Mouse (Mus musculus) cerebellum, postnatal 14 days (tissue): ENCODE measurements around the gene Lekr1.

Source experiments
- DNase-seq, 2 experiments: peaks; one replicate each; pipeline ENCODE4 v3.0.0; 2021; ENCODE audit warnings: mixed read lengths in 2 of 2

The Lekr1 gene

DNA sequence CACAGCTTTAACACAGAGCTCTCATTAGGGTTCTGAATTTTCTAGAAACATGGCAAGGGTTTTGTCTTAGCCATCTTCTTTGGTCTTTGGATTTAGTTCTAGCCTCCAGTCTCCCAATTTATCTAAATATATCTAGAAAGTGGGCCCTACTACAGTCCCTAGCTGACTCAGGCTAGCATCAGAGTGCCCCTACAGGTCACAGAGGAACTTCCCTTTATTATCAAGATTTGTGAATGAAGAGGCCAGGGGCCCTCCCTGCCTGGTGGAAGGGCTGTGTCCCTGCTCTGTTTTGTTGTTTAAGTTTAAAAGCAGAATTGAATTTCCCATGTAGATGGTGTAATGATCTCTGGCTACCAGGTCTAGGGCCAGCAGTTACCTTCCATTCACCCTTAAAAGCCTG, 173.6 kb downstream of the Lekr1 start:
- DNase-seq: no peak

GRCm38 (mm10) chr3:65841175-65841574, 175.1 kb downstream of the Lekr1 start:
- DNase-seq: no peak

DNA sequence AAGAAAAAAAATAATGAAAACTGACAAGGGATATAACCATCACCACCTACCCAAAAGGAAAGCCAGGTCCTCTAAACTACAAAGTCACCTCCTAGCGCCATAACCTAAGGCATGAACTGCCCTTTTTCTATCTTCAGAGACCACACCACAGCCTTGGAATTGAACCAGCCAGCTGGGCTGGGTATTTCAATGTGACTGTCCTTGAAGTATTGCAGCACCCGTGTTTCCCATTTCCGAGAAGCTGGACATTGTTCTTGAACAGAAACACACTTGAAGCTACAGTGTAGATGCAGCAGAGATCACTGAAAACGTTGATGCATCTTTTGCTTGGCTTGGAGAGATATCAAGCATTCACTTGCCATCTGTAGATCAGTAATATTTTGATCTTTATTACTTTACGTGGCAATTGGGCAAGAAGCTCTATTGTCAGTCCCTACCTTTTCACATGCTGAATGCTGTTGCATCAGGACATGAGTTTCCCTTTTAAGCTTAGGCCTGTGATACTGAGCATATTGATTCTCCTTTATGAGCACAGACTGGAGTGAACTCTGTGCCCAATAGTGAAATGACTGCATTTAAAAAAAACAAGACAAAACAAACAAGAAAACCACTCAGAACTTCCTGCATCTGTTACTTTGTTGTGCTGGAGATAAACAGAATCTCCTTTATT, 176.6 kb downstream of the Lekr1 start:
- DNase-seq: no peak

GRCm38 (mm10) chr3:65843185-65843552, 177.1 kb downstream of the Lekr1 start:
- no peak for DNase-seq

GRCm38 (mm10) chr3:65844302-65844701, 178.3 kb downstream of the Lekr1 start:
- DNase-seq: no peak

DNA sequence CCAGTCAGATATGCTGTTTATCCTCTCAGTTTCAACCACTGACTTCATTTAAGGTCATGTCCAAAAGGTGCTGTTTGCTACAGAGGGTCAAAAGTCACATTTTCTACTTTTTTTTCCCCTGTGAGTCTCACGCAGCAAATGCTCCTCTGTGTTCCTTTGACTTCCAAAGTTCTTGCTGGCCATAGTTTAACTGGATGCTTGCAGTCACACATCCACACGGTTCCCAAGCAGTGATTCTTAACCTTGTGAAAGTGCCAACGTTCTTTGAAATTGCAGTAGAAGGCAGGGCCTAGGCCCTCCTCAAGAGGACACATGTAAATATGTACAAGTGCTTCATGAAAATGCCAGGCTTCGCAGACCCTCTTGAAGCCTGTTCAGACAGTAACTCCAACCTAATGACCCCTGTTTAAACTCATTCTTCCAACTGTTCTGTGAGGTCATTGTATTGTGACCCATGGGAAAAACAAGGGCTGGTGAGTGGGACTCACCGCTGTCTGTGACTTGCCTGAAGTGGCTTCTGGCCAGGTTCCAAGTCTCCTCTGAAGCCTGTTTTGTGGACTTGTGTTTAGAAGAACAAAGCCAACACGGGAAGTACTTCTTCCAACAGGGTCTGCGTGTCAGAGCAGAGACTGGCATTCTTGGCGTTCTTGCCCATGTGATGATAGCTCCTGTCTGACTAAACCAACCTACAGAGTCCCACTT, 179.0 kb downstream of the Lekr1 start:
- DNase-seq: no peak

DNA sequence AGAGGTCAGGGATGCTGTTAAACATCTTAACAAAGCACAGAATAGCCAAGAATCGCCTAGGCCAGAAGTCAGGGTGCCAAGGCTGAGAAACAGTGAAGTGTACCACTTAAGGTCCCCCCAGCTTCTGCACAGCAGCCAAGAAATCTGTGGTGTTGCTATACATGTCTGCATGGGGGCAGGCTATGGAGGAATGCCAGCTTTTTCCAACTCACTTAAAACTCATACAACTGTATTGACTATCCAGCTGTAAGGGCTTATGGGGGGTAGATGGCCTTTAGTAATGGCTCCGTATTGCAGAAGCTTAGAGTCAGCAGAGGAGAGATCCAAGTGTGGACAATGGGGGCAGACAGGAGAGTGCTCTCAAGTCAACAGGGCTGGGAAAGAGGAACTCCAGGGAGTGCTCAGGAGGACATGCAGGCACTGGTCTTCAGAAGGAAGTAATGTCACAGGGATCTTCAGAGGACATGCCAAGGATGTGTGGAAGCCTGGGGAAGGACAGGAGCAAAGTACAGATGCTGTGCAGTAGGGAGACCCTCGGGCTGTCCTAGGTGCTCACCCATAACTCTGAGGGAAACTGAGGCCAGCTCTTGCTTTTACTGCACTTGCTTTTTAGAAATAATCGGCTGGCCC, 181.2 kb downstream of the Lekr1 start:
- DNase-seq: no peak

GRCm38 (mm10) chr3:65853746-65854145, 187.7 kb downstream of the Lekr1 start:
- DNase-seq: no peak

GRCm38 (mm10) chr3:65855521-65855920, 189.5 kb downstream of the Lekr1 start:
- DNase-seq: no peak

DNA sequence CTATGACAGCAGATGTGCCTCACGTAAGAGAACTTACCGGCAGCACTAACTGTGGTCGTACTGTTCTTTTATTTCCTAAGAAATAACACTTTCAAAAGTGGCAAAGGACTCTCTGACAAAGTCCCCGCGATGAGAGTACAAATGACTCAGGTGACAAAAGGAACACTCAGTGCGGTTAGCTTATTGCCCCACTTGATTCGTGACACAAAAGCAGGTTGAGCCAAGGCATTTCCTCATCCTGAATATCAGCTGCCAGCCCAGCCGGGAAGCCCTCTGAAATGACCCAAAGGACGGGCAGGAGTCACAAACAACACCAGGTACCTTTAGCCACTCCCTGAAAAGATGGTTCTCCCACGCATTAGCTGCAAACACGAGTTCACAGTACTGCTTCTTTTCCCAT, 192.1 kb downstream of the Lekr1 start:
- no peak for DNase-seq

GRCm38 (mm10) chr3:65858741-65859348, 192.8 kb downstream of the Lekr1 start:
- DNase-seq: no peak

GRCm38 (mm10) chr3:65859750-65860149, 193.7 kb downstream of the Lekr1 start:
- no peak for DNase-seq

GRCm38 (mm10) chr3:65860903-65861302, 194.9 kb downstream of the Lekr1 start:
- DNase-seq: peak; percentile 35 to 56

DNA sequence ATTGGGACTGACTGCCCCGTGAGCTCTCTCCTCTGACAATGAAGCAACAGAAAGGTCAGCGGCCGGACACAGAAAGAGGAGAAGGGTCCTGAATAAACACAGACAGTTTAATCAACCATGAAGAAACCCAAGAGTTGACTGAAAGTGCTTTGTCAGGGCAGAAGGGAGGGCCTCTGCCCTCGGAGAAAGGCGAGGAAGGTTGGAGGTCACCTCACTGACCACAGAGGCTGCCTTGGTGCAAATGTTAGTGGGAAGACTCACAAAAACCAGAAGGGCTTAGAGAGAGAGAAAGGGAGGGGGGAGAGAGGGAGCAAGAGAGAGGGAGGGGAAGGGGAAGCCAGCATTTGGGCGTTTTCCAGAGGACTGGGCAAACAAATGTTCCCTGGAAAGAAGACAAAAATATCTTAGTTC, 195.4 kb downstream of the Lekr1 start:
- peak; percentile 82 for DNase-seq

- DNase-seq: peak; percentile 88 to 91
These were observed 197.3 kb downstream of the Lekr1 start for GRCm38 (mm10) chr3:65863297-65863696.

DNA sequence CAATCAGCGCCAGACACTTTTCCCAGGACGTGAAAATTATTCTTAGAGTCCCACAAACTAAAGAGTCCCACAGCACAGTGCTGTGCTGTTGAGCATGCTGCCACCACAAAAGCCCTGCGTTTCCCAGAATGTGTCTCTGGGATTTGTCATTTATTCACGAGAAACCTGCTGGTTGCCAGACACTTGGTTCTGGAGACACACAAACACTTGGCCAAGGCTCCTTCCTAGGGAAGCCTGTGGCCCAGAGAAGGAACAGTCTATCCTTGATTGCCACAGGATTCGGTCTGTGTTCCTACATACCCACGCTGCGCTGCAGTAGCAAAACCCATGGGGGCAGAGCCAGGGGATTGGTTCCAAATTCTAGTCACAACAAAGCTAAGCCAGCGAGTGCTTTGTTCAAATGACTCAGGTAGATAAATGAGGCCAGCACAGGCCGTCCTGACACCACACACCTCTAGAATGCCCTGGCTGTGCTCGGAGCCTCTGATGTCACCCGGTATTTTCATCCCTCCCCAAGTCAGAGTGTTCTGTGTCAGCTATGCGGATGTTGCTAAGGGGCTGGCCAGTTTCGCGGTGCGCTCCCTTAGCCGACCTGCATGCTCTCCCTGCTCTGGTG, 197.8 kb downstream of the Lekr1 start:
- peak in 1 of 2 experiments; percentile 34 for DNase-seq

DNA sequence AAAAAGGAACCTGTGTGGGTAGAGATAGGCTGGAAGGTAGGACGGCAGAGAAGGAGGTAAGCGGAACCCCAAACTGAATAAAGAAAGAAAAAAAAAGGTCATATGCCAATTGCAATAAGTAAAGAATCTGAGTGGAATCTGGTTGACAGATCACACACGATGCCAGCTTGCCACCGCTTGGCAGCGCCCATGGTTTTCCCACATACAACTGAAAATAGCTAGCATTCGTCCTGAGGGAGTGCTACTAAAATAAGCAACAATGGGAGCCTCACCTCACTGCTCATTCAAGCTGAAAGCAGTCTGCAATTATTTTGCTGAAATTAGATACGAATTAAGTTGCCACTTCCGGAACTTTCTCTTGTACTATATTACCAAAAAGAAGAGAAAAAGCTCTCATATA, 202.9 kb downstream of the Lekr1 start:
- peak; percentile 46 to 58 for DNase-seq

GRCm38 (mm10) chr3:65869724-65870123, 203.7 kb downstream of the Lekr1 start:
- DNase-seq: no peak

- peak; percentile 57 to 60 for DNase-seq
These were observed 205.2 kb downstream of the Lekr1 start for GRCm38 (mm10) chr3:65871188-65871603.

- no peak for DNase-seq
These were observed 205.7 kb downstream of the Lekr1 start for GRCm38 (mm10) chr3:65871609-65872272.

DNA sequence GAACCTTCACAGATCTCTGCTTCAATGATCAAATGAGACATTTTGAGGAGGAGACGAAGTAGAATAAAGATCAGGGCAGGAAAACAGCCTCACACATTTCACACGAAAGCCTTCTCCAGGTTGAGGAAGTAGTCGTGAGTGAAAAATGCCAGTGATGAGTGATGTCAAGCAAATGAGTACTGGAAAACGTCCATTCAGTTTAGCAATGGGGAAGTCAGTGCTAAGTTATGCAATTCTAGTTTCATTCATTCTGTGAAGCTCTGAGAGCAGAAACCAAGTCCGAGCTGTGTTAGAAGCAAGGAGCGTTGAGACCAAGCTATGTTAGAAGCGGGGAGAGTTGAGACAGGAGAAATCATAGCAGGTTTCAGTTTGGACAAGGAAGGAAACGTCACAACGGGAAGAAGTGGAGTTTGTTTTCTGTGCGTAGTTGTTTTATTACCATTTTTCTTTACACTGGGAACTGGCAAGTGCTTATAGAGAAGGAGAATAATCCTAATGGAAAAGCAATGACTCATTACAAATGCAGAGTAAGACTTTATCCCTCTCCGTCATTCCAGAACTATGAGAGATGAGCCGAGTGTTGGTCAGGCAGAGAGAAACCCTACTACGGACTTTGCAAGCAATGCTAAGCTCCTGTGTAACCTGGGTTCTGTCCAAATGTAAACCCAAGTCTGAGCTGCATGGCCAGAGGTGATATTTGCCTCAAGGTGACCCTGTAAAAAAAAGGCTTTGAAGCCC, 207.2 kb downstream of the Lekr1 start:
- no peak for DNase-seq
